ENCODE assay signal across 37 mouse cellular contexts in the genomic region with DNA sequence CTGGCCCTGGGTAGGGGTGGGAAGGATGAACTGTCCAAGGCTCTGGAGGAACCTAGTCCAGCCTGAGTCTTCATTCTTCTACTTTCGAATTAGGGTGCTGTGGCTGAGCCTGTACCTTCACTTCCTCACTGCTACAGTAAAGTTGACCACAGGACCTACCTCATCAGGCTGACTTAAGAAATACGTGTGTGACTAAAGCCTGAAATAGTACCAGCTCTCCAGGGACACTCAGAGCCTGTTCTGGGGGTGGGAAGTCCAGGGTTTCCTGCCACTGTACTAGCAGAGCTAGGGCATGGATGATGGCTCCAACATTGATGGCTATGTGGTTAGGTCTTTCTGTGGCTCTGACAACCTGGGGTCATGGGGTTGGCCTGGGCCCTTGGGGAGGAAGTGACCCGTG. TPM values are rescaled to one million over a fixed set of nuclear protein-coding genes. Genes with fewer than 3 reads are reported as not detected.
A peak's percentile ranks its signal among the peaks of the same experiment; 100 is the strongest.
DNase-seq lines count a peak whose midpoint lies in the region; ATAC-seq and TF ChIP-seq lines count a peak whose summit lies in the region.
"Had no signal": no experiment of that assay in that cellular context is flagged by ENCODE, and none has a peak within 500 bp of the region (broad histone marks: within the 10 kb centered on the region; RNA-seq: fewer than 3 reads in every experiment).

No protein-coding gene starts in this region.

- DNase-seq in lung, postnatal 25 days (ENCODE audit: low spot score), result peak; percentile 18
- DNase-seq in lung, adult 18-20 months, result no peak
- peak; percentile 29 to 41 for DNase-seq in monocyte, adult 2 months (ENCODE audit: low read depth in 1 of 2, low spot score in 2 of 2)
- DNase-seq in thymus, postnatal 25 days, result no peak
- no peak for DNase-seq in thymus, adult 18-20 months
- DNase-seq: adrenal gland, adult 8-10 months; cerebellum, adult 8-10 months; cerebellum, postnatal 36 days; embryo, embryonic 11 days; heart, postnatal 10 days; kidney, adult 9 months; kidney, postnatal 10 days; lung, embryonic 14.5 days; retina, postnatal 1 day; right cerebral cortex, postnatal 25 days; thymus, postnatal 36 days had no signal

- peak overlapping the region; percentile 59 for H3K27ac ChIP-seq in bone marrow, adult 2 months (ENCODE audit: control insufficient read depth, insufficient read depth, low read depth, low read length, poor library complexity)
- H3K27ac ChIP-seq: embryonic facial prominence, embryonic 12.5 days; heart, embryonic 13.5 days; hindbrain, embryonic 14.5 days; macrophage; neural tube, embryonic 13.5 days had no signal

- H3K4me3 ChIP-seq in bone marrow, adult 2 months (replicated peaks; ENCODE audit: control insufficient read depth, low read depth, low read length), result no peak overlapping the region
- H3K4me3 ChIP-seq: embryonic facial prominence, embryonic 12.5 days; heart, embryonic 13.5 days; neural tube, embryonic 13.5 days had no signal

- 34% methylated on average over 3 of the region's 3 CpGs for WGBS in bone marrow, adult 2 months

- TF ChIP-seq POLR2A in bone marrow, adult 2 months (IDR thresholded peaks at IDR 0.05; ENCODE audit: borderline replicate concordance, control insufficient read depth, low read depth, low read length), result no peak

- TF ChIP-seq CTCF in bone marrow, adult 2 months (IDR thresholded peaks at IDR 0.05; ENCODE audit: control insufficient read depth, insufficient read depth, low read length), result no peak

- H3K4me1 ChIP-seq in bone marrow, adult 2 months (ENCODE audit: control insufficient read depth, insufficient read depth, low read length), result peaks cover 6% of the 10 kb centered on the region

- no peak for ATAC-seq in megakaryocyte-erythroid progenitor cell, adult 5-6 weeks (replicated peaks; ENCODE audit: low FRiP score, low TSS enrichment, poor library complexity, severe bottlenecking)
- ATAC-seq: forebrain, embryonic 14.5 days; intestine, postnatal 0 days; midbrain, embryonic 16.5 days had no signal

RNA-seq across cellular contexts. Expression of a gene that starts 5.1 kb away (rescaled TPM):
- 4.4 and 5.8 TPM in 2 replicates for polyA plus RNA-seq in bone marrow, adult 2 months (2011; ENCODE audit: insufficient read depth, insufficient read length, low replicate concordance, missing spikeins)
- 24.8 and 30.6 TPM in 2 replicates for total RNA-seq in megakaryocyte-erythroid progenitor cell, adult 5-6 weeks (2014; fragmentation: Nextera tagmentation)
- 21.0 and 26.2 TPM in 2 replicates for total RNA-seq in megakaryocyte-erythroid progenitor cell, adult 5-6 weeks (2017)

RNA-seq across cellular contexts. Expression of a gene that starts 7.0 kb away (rescaled TPM):
- not detected in 2 replicates for polyA plus RNA-seq in bone marrow, adult 2 months (2011; ENCODE audit: insufficient read depth, insufficient read length, low replicate concordance, missing spikeins)
- not detected in 2 replicates for total RNA-seq in megakaryocyte-erythroid progenitor cell, adult 5-6 weeks (2014; fragmentation: Nextera tagmentation)
- total RNA-seq in megakaryocyte-erythroid progenitor cell, adult 5-6 weeks (2017), result not detected in 2 replicates
- total RNA-seq: G1E; gastrocnemius, adult 18-20 months; liver, adult 2 months had no signal
- polyA plus RNA-seq: G1E; intestine, postnatal 0 days; limb, embryonic 11.5 days; liver, adult 2 months; lung, embryonic 14.5 days; macrophage; neural tube, embryonic 13.5 days; stomach, embryonic 16.5 days had no signal

RNA-seq across cellular contexts. Expression of a gene that starts 23.5 kb away (rescaled TPM):
- not detected in 2 replicates for polyA plus RNA-seq in bone marrow, adult 2 months (2011; ENCODE audit: insufficient read depth, insufficient read length, low replicate concordance, missing spikeins)
- total RNA-seq in megakaryocyte-erythroid progenitor cell, adult 5-6 weeks (2014; fragmentation: Nextera tagmentation), result not detected in 2 replicates
- total RNA-seq in megakaryocyte-erythroid progenitor cell, adult 5-6 weeks (2017), result not detected in 2 replicates
- total RNA-seq: adrenal gland, adult 8-10 months; adrenal gland, postnatal 4 days; G1E; gastrocnemius, adult 18-20 months; heart, adult 8-10 months; heart, postnatal 10 days; hematopoietic stem cell, adult 5-6 weeks; left cerebral cortex, postnatal 14 days; liver, adult 2 months had no signal
- polyA plus RNA-seq: C2C12; forebrain, embryonic 14.5 days; G1E; heart, embryonic 13.5 days; intestine, postnatal 0 days; limb, embryonic 11.5 days; liver, adult 2 months; lung, embryonic 14.5 days; macrophage; neural tube, embryonic 13.5 days; stomach, embryonic 16.5 days had no signal

RNA-seq across cellular contexts. Expression of a gene that starts 30.5 kb away (rescaled TPM):
- not detected in 2 replicates for polyA plus RNA-seq in bone marrow, adult 2 months (2011; ENCODE audit: insufficient read depth, insufficient read length, low replicate concordance, missing spikeins)
- not detected in 2 replicates for total RNA-seq in megakaryocyte-erythroid progenitor cell, adult 5-6 weeks (2014; fragmentation: Nextera tagmentation)
- total RNA-seq in megakaryocyte-erythroid progenitor cell, adult 5-6 weeks (2017), result not detected in 2 replicates
- total RNA-seq: G1E; gastrocnemius, adult 18-20 months; heart, adult 8-10 months; heart, postnatal 10 days; hematopoietic stem cell, adult 5-6 weeks; left cerebral cortex, postnatal 14 days; liver, adult 2 months had no signal
- polyA plus RNA-seq: C2C12; embryonic facial prominence, embryonic 12.5 days; forebrain, embryonic 14.5 days; hindbrain, embryonic 14.5 days; limb, embryonic 11.5 days; liver, adult 2 months; lung, embryonic 14.5 days; macrophage; midbrain, embryonic 11.5 days; midbrain, embryonic 16.5 days; neural tube, embryonic 13.5 days had no signal

RNA-seq across cellular contexts. Expression of a gene that starts 48.9 kb away (rescaled TPM):
- 24.2 and 58.3 TPM in 2 replicates for polyA plus RNA-seq in bone marrow, adult 2 months (2011; ENCODE audit: insufficient read depth, insufficient read length, low replicate concordance, missing spikeins)
- total RNA-seq in megakaryocyte-erythroid progenitor cell, adult 5-6 weeks (2014; fragmentation: Nextera tagmentation), result 148 and 173 TPM in 2 replicates
- 145 and 393 TPM in 2 replicates for total RNA-seq in megakaryocyte-erythroid progenitor cell, adult 5-6 weeks (2017)

Comparison
In these comparisons a context has a peak if more than half of its experiments do, and no peak if none do; other contexts are left out.
1. DNase-seq: peak in lung, postnatal 25 days (single experiment) and monocyte, adult 2 months (2 of 2); none in lung, adult 18-20 months (0 of 2), thymus, postnatal 25 days (single experiment) and thymus, adult 18-20 months (0 of 2).